Mouse (Mus musculus) heart, adult 10 weeks (tissue): ENCODE data around the gene Pole4. TPM values are rescaled to one million over a fixed set of nuclear protein-coding genes. Genes with fewer than 3 reads are reported as not detected.

Source experiments
- polyA plus RNA-seq: library from polyadenylated mRNA; stranded (reverse); fragments of 350-450 nt; fragmentation: Illumina TruSeq; extraction: RNeasy Lipid Tissue Mini Kit (QIAGEN cat#74804); gene quantifications from one replicate; pipeline ENCODE4 v1.2.3, GENCODE M21; 2014; ENCODE audit warnings: low read depth, low replicate concordance

The Pole4 gene
- 32.0 TPM for polyA plus RNA-seq

DNA sequence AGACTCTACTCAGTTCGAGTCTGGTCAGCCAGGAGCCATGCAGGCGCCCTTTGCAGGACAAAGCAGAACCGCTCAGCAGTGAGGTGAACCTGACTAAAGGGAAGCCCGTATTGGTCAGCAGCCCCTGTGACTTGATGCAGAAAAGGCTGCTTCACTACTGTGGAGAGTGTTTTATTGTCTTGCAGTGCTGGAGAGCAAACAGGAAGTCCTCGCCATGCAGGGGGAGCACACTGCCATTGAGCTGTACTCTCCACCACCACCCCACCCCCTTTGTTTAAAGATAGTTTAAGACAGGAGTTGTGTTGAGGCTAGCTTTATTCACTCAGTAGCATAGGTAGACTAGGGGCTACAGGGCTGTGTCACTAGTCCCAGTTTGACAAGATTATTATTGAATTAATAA lies at the start of gene Pole4:
Gene Pole4 (minus strand): TSS at position 145 of the 400 bp plus-strand sequence.

Other genes with a start within 250 kb of the Pole4 start
- 220 TPM for gene Hk2, start 69.1 kb upstream of the Pole4 start, polyA plus RNA-seq
- gene Sema4f, start 234.4 kb upstream of the Pole4 start, polyA plus RNA-seq: 0.34 TPM
- gene M1ap, start 241.5 kb upstream of the Pole4 start, polyA plus RNA-seq: not detected